Mouse (Mus musculus) brown adipose tissue, adult 24 weeks (tissue): ENCODE data around the gene Zfhx3. TPM values are rescaled to one million over a fixed set of nuclear protein-coding genes. Genes with fewer than 3 reads are reported as not detected.

Experiments
- H3K27ac ChIP-seq: fragments of 200-500 bp; replicated peaks from 2 replicates; pipeline ENCODE4 v1.5.1; 2012; ENCODE audit warnings: low read depth, mild to moderate bottlenecking, low read length
- H3K4me1 ChIP-seq: fragments of 200-500 bp; 2 replicates; pipeline ENCODE4 v1.6.1; 2012; ENCODE audit warnings: low read length, mixed read lengths; ENCODE audit not compliant: control insufficient read depth, insufficient read depth, insufficient read length
- H3K4me3 ChIP-seq: fragments of 200-500 bp; 2 replicates; pipeline ENCODE4 v1.5.1; 2012; ENCODE audit warnings: low read depth, mild to moderate bottlenecking, low read length, moderate library complexity; ENCODE audit not compliant: insufficient read depth
- polyA plus RNA-seq: library from polyadenylated mRNA; stranded (reverse); fragments of >200 nt; gene quantifications from 2 replicates; pipeline ENCODE4 v1.2.4, GENCODE M21; 2012; ENCODE audit not compliant: missing spikeins, insufficient read depth, insufficient read length

Zfhx3 gene
- polyA plus RNA-seq, 1 experiment: 5.2 TPM

DNA sequence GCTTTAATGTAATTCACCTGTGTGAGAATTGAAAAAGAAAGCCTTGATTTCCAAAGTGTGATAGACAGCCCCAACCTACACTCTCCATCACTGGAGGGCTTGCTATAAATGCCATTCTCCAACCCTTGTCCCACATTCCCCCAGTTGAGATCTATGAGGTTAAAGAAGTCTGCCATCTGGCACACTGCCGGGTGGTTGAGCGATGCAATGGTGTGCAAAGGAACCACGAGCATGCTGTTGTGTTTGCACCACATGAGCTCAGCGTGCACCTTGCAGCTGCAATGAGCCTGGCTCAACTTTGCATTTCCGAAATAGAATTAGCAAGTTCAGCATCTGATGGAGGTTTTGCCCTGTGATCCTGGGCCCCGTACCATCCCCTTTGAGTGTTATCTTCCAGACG is 575.7 kb downstream of the Zfhx3 start:
- Histone ChIP-seq H3K27ac (no peak overlapping the region), H3K4me1 (no peaks in the 10 kb centered on the region), H3K4me3 (no peak overlapping the region)

- Histone ChIP-seq H3K27ac (no peak overlapping the region), H3K4me1 (no peaks in the 10 kb centered on the region), H3K4me3 (no peak overlapping the region)
Observed at GRCm38 (mm10) chr8:108522050-108522449, 579.6 kb downstream of the Zfhx3 start.

DNA sequence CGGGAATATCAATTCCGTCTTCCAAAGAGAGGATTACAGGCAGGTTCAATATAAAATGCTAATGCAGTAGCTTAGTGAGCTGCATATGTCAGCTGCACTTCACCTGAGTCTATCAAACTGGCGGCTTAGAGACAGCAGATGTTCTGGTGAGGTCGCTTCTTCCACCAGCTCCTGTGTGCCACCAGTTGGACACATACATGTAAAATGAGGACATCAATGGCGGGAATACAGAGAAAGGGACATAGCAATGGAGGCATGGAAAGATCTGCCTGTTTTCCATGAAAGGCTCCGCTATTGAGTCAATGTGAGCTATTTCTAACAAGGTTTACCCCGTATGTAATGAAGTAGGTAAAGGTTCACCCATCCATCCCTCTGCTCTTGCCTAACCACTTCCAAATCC is 587.0 kb downstream of the Zfhx3 start:
- H3K4me3 ChIP-seq: no peak overlapping the region
- H3K27ac ChIP-seq: no peak overlapping the region
- H3K4me1 ChIP-seq: no peaks in the 10 kb centered on the region

- Histone ChIP-seq H3K4me3 (no peak overlapping the region), H3K27ac (no peak overlapping the region), H3K4me1 (no peaks in the 10 kb centered on the region)
Observed at GRCm38 (mm10) chr8:108535121-108535876, 592.9 kb downstream of the Zfhx3 start.

DNA sequence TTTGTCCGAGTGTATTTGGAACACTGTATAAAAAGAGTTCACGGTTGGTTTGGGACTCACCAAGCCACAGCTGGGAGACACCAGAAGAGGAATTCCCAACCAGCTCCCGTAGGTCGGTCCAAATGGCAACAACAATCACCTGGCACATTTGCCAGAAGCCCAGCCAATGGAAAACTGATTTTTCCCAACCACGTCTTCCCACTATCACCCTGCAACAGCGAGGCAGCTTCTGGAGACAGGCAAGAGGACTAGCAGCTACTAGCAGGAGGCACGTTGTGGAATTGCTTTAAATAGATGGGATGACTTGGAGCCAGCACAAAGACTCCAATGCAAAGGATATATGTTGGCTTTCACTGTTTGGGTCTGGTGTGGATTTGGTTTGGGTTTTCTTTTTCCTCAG is 593.7 kb downstream of the Zfhx3 start:
- Histone ChIP-seq H3K4me1 (no peaks in the 10 kb centered on the region), H3K4me3 (no peak overlapping the region), H3K27ac (no peak overlapping the region)

GRCm38 (mm10) chr8:108536911-108537351 is 594.5 kb downstream of the Zfhx3 start:
- Histone ChIP-seq H3K4me1 (no peaks in the 10 kb centered on the region), H3K4me3 (no peak overlapping the region), H3K27ac (no peak overlapping the region)

DNA sequence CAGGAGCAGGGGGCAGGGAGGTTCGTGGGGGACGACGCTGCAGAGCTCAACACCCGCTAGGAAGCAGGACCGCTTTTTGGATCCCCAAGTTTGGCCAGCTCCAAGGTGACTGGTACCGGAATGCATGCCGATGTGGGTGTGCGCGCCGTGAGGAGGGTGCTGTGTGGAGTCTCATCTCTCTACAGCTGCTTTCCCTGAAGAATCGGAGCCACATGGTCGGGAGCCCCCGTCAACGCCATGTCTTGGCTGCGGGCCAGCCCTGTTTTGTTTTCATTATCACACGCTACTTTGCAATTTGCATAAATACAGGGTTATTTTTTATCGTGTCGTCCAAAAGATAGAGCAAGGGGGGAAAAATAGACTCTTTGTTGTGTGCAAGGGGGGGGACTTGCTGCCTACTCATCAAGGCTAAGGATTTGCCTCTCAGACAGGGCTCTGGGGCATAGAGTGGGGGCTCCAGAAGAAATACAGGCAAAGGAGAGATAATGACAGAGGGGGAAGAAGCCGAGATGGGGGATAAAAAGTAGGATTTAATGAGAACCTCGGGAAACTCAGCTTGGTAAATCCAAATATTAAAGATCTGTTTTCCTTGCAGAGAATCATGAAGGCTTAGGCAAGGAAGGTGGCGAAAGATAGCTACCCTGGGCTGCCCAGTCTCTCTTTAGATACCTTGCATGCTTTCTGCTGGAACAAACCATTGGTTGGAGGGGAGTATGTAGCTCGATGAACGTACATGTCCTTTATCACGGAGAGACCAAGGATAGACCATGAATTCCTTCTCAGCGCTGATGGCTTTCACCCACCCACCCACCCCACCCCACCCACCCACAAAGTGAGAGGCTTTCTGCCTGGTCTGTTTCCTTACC is 595.5 kb downstream of the Zfhx3 start:
- no peak overlapping the region for H3K27ac ChIP-seq
- no peaks in the 10 kb centered on the region for H3K4me1 ChIP-seq
- H3K4me3 ChIP-seq: no peak overlapping the region

- Histone ChIP-seq H3K4me1 (no peaks in the 10 kb centered on the region), H3K27ac (no peak overlapping the region), H3K4me3 (no peak overlapping the region)
Observed at GRCm38 (mm10) chr8:108538929-108539555, 596.6 kb downstream of the Zfhx3 start.

DNA sequence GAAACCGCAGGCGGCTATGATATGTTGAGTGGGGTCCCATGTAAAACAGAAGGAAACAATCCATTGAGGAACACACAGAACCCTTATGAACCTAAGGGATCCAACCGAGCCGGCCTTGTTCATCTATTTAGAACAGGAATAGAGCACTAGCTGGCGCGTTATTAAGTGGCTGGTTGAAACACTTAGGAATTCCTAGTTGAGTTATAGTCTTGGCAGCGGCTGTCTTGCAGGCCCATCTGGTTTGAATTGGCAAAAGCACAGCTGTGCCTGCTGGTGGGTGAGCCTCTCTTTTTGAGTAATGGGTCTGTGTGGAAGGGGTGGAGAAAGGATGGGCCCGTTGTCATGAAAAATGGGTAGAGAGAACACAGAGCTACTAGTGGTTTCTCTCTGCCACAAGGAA is 610.1 kb downstream of the Zfhx3 start:
- no peak overlapping the region for H3K4me3 ChIP-seq
- H3K27ac ChIP-seq: no peak overlapping the region
- H3K4me1 ChIP-seq: no peaks in the 10 kb centered on the region

DNA sequence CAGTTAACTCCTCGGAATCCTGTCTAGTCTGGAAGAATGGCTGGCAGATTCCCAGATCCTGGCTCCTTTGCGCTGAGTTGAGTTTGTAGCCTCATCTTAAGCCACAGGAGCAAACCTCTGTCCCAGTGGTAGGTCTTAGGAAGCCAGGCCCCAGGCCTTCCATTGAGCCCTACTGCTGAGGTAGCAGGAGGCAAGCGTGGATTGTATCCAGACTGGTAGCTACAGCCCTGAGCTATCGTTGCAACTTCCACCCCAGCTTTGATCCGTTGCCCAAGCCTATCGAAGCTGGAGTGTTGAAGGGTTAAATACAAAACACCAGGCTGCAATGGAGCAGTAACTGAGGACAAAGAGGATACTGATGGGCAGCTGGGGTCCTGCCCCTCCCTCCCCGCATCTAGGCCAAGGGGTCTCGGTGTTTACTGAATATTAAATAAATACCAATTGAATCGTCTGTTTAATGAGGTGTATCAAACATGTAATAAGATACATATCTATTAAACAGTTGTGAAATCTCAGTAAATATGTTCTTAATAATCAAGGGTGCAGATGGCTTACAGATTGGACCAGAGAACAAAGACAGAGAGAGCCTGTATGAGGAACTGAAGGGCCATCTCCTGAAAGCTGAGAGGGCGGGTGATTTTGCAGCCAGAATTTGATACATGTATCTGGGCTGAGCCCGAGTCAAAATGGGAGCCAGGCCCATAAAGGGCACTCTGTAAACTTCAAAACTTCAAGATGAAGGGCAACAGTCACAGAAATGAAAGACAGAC is 611.5 kb downstream of the Zfhx3 start:
- H3K4me3 ChIP-seq: no peak overlapping the region
- no peaks in the 10 kb centered on the region for H3K4me1 ChIP-seq
- H3K27ac ChIP-seq: no peak overlapping the region

DNA sequence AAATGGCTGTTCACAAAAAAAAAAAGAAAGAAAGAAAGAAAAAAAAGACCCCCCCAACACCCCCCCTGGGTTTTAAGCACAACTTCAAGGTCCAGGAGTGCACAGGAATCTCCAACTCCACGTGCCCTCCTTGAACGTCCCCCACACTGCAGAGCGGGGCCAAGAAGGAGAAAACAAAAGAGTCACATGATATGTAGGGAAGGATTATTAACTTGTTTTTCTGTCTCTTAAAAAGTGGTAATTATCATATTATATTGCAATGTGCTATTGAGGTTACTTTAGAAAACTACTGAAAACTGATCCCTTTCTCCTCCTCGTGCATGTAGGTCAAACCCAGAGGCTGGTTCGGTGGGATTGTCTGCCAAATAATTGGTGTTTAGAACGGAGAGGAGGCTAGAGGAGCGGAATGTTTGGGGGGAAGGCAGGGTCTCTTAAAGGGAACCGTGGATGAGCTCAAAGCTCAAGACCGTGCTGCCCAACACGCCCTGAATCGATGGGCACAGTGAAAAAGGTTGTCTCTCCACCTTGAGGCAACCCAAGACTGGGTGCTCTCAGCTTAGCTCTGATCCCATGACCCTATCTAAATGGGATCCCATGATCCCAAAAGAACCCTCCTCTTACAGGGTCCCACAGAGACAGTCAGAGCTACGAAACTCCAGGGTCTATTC is 612.3 kb downstream of the Zfhx3 start:
- H3K4me3 ChIP-seq: no peak overlapping the region
- H3K4me1 ChIP-seq: no peaks in the 10 kb centered on the region
- no peak overlapping the region for H3K27ac ChIP-seq

DNA sequence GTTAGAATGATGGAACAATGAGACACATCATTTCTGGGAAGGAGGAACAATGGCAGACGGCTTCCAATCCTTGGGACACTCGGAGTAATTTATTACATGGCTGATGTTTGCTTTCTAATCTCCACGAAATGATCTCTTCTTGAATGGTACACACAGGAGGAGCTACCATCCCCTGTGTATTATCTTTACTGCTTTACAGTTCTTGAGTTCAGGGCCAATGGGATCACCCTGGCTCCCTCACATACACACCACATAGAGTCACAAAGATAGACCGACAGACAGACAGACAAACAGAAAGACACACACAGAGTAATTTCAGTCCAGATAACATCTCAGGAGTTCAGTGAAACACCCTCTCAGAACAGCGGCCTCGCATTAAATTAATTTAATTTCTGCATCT is 621.0 kb downstream of the Zfhx3 start:
- Histone ChIP-seq H3K4me3 (no peak overlapping the region), H3K4me1 (no peaks in the 10 kb centered on the region), H3K27ac (no peak overlapping the region)

GRCm38 (mm10) chr8:108563934-108564564 is 621.6 kb downstream of the Zfhx3 start:
- Histone ChIP-seq H3K27ac (no peak overlapping the region), H3K4me3 (no peak overlapping the region), H3K4me1 (no peaks in the 10 kb centered on the region)

DNA sequence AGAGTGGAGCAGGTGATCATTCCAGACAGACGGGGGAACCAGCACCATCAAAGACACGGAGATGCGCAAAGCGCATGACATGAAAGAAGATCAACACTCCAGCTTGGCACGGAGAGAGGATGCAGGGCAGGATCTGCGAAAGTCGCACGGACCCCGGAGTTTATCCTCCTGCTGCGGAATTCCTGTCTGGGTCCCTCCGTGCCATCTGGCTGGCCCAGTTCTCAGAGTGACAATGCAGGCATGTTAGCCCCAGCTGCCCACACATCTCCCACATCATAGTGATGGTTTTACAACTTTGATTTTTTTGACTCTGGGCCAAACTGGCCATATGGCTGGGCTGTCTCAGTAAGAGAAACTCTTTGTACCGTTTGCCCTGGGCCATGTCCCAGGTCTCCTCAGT is 623.6 kb downstream of the Zfhx3 start:
- H3K4me3 ChIP-seq: no peak overlapping the region
- H3K4me1 ChIP-seq: no peaks in the 10 kb centered on the region
- no peak overlapping the region for H3K27ac ChIP-seq
